Mouse (Mus musculus) ES-E14 (cell line): ENCODE measurements around the gene Arhgef6.

Experiments
- CHD2 ChIP-seq: IDR thresholded peaks from 2 replicates; pipeline ENCODE4 v1.6.1; 2014; ENCODE audit warnings: mild to moderate bottlenecking, low read depth, low read length, inconsistent platforms
- HCFC1 ChIP-seq: IDR thresholded peaks from 2 replicates; pipeline ENCODE4 v1.6.1; 2012; ENCODE audit warnings: low read length, inconsistent platforms, borderline replicate concordance; ENCODE audit not compliant: insufficient read depth
- MAFK ChIP-seq: IDR thresholded peaks from 2 replicates; pipeline ENCODE4 v1.6.1; 2014; ENCODE audit warnings: mild to moderate bottlenecking, low read depth, low read length, inconsistent platforms; ENCODE audit not compliant: insufficient read depth
- ZC3H11A ChIP-seq: IDR thresholded peaks from 2 replicates; pipeline ENCODE4 v1.6.1; 2012; ENCODE audit warnings: low read depth, mild to moderate bottlenecking, inconsistent platforms, low read length, borderline replicate concordance
- ZNF384 ChIP-seq: IDR thresholded peaks from 2 replicates; pipeline ENCODE4 v1.6.1; 2012; ENCODE audit warnings: low read depth, low read length, inconsistent platforms

- no peak for TF ChIP-seq ZNF384
- TF ChIP-seq HCFC1: no peak
- TF ChIP-seq CHD2: no peak
- no peak for TF ChIP-seq ZC3H11A
- no peak for TF ChIP-seq MAFK
Measured at GRCm38 (mm10) chrX:57282184-57282583, 56.3 kb downstream of the Arhgef6 start.
